Mouse (Mus musculus): ENCODE measurements at regions not wholly inside any gene's neighbourhood (a gene's known extent, or its start where the extent isn't known, plus 50 kb on each side); places are given as distances from the start of the nearest gene placed in this dataset.
"Not testable (repeated sequence)": the region's sequence is repeated elsewhere in the genome, so short reads cannot be mapped to it uniquely, and the experiment has no call there.

GRCm38 (mm10) chr10:111354607-111355006 is 56.1 kb downstream of the Bbs10 start:
- intact Hi-C loops (cut with DNase I): no loop called here
- DNase-seq: peak; percentile 28 to 39

GRCm38 (mm10) chr10:111358340-111358739 is 59.9 kb downstream of the Bbs10 start:
- intact Hi-C loops (cut with DNase I); DNase-seq: not testable (repeated sequence)

- intact Hi-C loops (cut with DNase I): no loop called here
- DNase-seq: no peak
These were observed 63.4 kb downstream of the Bbs10 start for GRCm38 (mm10) chr10:111361749-111362435.

DNA sequence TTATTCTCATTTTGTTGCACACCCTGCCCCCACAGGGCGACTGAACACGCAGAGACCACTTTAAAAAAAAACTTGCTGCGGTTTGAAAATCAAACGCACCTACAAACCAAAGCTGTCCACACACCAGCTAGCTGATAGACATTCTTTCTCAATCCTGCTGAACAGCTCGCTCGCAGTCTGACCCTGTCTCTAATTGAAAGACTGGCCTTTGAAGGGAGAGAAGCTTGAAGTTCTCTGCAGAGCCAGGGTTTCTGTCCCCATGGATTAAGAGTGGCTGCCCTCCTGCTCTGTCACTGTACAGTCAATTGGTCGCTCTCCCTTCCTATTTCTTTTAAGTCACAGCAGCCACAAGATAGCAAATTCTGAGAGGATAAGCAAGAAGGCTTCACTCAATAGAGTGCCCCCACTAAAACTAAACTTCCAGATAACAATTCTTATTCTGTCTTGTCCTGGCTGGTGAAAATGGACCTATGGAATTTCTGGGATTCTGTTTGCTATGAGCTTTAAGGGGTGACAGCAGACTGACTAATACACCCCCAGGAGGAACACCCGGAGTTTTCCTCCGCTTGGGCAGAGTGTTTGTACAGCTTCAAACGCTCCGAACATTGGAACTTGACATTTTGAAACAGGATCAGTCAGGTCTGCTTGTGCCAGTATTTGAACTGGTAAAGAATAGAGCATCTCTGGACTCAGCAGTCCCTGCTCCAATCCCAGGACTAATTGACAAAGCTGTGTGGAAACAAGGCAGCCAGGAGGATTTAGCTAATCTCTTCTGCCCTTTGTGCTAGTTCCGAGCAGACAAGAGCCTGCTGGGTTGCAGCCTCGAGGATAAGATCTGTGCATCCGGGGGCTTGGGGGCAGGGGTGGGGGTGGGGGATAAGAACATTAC is 65.5 kb downstream of the Bbs10 start:
- no peak for DNase-seq
- intact Hi-C loops (cut with DNase I): no loop called here

GRCm38 (mm10) chr10:111365011-111365410 is 66.5 kb downstream of the Bbs10 start:
- intact Hi-C loops (cut with DNase I): no loop called here
- DNase-seq: peak; percentile 23 to 28

GRCm38 (mm10) chr10:111369046-111369445 is 70.6 kb downstream of the Bbs10 start:
- intact Hi-C loops (cut with DNase I); DNase-seq: not testable (repeated sequence)

GRCm38 (mm10) chr10:111378047-111378618 is 79.7 kb downstream of the Bbs10 start:
- intact Hi-C loops (cut with DNase I): no loop called here
- DNase-seq: no peak

DNA sequence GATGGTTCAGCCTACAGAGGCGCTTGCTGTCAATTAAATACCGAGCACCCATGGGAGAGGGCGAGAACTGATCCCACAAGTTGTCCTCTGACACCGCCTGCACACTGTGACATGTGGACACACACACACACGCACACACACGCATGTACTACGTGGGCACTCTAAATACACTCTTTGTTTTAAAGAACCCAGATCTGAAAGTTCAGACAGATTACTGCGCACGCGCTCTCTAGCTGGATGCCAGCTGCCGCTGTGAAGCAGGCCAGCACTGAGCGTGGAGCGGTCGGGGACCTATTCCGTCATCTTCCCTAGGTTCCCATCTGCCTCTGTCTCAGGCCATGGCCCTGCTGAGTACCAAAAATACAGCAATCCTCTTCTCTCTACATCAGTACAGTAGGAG is 83.2 kb downstream of the Bbs10 start:
- intact Hi-C loops (cut with DNase I): no loop called here
- peak; percentile 34 to 49 for DNase-seq

DNA sequence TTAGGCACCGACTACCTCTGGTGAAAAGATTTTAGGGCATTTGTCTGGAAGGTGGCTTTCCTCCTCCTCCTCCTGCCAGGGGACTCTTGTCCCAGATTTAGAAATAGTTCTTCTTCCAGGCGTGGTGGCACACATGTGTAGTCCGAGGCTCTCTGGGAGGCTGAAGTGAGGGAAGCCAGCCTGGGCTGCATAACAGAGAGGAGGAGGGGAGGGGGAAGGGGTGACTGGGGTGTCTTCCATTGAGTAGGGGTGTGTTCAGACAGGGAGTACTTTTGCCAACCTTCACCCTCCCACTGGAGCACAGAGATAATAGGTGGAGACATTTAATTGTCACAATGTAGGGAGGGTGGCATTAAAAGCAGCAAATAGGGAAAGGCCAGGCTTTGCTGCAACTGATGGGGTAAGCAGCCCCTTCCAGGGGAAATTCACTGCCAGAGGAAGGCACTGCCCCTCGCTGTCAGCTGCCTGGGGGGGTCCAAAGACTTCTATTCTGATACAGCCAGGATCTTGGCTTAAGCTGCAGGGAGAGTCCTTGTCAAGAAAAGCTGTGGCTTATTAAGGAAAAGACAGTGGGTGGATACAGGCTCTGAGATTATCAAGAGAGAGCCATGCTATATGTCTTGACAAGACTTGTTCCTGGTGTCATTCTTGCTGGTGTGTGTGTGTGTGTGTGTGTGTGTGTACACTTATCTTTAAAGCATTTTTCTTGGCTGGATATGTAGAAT is 83.9 kb downstream of the Bbs10 start:
- peak in 1 of 2 experiments; percentile 18 for DNase-seq
- intact Hi-C loops (cut with DNase I): no loop called here

- no peak for DNase-seq
- intact Hi-C loops (cut with DNase I): no loop called here
These were observed 87.1 kb downstream of the Bbs10 start for GRCm38 (mm10) chr10:111385561-111385960.

DNA sequence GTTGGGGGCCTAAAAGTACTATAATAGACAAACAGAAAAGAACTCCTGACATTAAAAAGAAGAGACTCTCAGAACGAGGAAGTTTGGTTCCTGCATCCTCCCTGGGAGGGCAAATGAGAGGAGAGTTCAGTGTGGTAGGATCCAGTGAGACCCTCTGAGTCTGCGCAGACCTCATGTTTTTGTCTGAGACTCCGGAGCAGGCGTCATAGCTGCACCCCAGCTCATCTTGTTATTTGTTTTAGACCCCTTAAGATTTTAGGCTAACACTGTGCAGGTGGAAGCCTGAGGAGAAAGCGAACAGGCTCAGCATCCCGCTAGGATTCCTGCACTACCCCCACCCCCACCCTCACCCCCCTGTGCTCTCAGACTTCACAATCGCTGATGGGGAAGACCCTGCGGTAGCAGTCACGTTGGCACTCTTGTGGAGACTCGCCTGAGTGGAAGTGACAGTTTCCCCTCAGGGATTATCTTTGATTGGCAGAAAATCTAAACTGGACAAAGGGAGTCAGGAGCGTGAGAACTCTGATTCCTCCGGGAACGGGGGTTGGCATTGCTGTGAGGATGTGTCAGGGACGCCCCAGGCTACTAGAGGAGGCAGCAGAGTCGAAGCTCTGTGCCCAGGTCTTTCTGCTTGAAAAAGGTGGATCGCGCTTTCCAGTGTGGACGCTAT is 85.0 kb upstream of the Nap1l1 start:
- intact Hi-C loops (cut with DNase I): no loop called here
- no peak for DNase-seq

DNA sequence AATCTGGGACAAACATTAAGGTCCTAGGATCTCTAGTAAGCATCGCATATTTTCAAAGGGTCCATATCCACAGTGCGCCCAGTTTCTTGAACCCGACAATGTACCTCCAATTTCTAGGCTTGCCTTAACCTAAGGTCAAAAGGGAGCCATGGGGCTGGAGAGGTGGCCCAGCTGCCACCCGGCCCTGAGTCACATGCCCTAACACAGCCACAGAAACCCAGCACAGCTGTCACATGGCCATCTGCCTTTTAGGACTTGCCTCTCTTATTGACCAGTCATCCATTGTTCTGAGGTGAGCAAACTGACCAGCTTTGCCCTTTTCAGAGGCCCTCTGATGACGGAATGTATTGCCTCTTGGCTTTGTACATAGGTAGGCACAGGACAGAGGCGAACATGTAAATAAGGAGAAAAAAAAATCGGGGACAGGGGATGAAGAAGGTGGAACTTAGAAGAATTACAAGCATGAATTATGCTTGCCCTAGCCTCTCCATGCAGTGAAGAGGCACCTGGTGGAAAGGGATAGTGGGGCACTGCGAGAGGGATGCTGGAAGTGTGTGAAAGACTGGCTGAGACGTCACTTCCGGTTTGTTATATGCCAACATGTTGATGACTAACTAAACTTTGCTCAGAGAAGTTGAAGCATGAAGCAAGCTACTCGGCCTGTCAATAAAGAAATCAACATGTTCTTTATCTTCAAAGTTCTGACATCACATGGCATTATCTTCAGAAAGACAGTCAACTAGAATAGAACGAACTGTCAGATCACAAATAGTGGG is 84.3 kb upstream of the Nap1l1 start:
- intact Hi-C loops (cut with DNase I): no loop called here

DNA sequence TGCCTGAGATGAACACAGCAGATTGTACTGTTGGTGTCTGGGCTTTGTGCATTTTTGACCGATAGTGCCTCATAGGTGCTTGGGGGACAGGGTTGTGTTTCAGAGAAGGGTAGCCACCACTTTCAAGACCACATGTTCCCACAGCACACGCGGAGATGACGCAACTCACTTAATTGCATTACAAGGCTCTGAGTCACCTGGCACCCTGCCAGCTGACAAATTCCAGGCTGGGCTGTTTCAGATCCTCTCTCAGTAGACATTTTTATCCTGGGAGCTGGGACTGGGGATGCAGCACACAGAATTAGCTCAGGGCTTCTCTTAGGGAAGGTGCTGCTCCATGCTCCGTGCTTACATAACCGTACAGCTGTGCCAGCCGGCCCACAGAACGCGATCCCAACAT is 83.1 kb upstream of the Nap1l1 start:
- peak; percentile 81 to 89 for DNase-seq
- intact Hi-C loops (cut with DNase I): no loop called here

More for the DNA sequence above, 84.3 kb upstream of the Nap1l1 start:
- DNase-seq: no peak

- DNase-seq: no peak
- intact Hi-C loops (cut with DNase I): no loop called here
These were observed 78.6 kb upstream of the Nap1l1 start for GRCm38 (mm10) chr10:111394421-111394820.

DNA sequence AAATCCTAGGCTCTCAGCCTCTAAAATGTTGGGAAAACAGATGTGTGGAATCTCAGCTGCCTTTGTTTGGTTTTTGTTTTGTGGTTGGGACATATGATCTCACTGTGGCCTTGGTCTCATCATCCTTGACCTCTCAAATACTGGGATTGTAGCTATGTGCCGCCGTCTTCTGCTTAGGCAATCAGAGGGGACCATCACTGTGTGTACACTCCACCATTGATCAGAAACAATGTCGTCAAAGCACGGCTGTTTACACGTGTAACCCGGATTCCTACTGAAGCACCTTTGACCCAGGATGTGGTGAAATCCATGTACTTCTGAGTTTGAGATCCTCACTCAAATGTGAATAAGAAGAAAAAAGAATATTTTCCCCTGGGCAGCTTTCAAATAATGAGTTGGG is 68.0 kb upstream of the Nap1l1 start:
- no peak for DNase-seq
- intact Hi-C loops (cut with DNase I): no loop called here

- DNase-seq: no peak
- intact Hi-C loops (cut with DNase I): no loop called here
These were observed 64.1 kb upstream of the Nap1l1 start for GRCm38 (mm10) chr10:111408887-111409286.

GRCm38 (mm10) chr10:111409497-111409896 is 63.5 kb upstream of the Nap1l1 start:
- no peak for DNase-seq
- intact Hi-C loops (cut with DNase I): no loop called here

DNA sequence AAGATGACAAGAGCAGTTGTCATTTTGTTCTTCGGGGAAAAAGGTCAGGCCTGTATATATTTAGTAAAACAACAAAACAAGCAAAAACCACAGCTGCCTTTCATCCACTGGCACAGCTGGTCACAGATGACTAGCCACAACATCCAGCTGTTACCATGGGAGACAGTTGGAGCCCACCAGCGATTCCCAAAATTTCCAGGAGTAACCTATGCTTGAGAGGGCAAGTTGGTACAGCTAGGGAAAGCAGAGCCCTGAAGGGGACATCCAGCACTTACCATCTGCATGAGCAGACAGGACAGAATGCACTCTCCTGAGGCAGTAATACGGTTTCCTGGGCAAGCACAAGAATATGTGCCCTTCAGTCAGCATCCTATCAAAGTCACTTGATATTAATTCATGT is 62.9 kb upstream of the Nap1l1 start:
- intact Hi-C loops (cut with DNase I): no loop called here
- DNase-seq: no peak

GRCm38 (mm10) chr10:111411533-111411932 is 61.5 kb upstream of the Nap1l1 start:
- no peak for DNase-seq
- intact Hi-C loops (cut with DNase I): no loop called here

Measured in heart, postnatal 10 days (tissue).